Mouse (Mus musculus): ENCODE results near the gene Spag6. TPM values are rescaled to one million over a fixed set of nuclear protein-coding genes. Genes with fewer than 3 reads are reported as not detected.

Spag6 gene
- polyA plus RNA-seq, 1 experiment from 2014 or later = 0.17 TPM

DNA sequence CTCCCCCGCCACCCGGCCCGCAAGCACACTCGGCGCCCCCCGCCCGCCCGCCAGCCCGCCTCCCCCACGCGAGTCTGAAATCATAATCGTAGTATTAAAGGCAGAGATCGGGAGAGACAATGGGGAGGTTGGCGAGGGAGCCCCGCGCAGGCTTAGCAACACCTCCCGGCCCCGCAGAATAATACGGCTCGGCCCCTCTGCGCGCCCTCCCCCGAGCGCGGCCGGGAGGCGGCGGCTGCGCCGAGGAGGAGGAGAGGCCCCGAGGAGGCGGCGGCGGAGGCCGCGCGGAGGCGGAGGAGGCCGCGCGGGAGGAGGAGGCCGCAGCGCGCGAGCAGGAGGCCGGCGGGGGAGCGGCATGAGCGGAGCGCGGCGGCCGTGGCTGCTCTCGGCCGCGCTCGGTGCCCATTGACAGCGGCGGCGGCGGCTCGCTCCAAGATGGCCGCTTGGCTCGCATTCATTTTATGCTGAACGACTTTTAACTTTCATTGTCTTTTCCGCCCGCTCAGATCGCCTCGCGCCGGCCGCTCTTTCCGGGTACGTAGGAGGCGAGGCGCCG, 16.8 kb upstream of the Spag6 start, which contains the start of gene Bmi1:
Bmi1 (plus strand) TSS at position 83 of the 556 bp plus-strand sequence.
- H3K27me3 ChIP-seq (replicated peaks) = peaks cover 39% of the 10 kb centered on the region

DNA sequence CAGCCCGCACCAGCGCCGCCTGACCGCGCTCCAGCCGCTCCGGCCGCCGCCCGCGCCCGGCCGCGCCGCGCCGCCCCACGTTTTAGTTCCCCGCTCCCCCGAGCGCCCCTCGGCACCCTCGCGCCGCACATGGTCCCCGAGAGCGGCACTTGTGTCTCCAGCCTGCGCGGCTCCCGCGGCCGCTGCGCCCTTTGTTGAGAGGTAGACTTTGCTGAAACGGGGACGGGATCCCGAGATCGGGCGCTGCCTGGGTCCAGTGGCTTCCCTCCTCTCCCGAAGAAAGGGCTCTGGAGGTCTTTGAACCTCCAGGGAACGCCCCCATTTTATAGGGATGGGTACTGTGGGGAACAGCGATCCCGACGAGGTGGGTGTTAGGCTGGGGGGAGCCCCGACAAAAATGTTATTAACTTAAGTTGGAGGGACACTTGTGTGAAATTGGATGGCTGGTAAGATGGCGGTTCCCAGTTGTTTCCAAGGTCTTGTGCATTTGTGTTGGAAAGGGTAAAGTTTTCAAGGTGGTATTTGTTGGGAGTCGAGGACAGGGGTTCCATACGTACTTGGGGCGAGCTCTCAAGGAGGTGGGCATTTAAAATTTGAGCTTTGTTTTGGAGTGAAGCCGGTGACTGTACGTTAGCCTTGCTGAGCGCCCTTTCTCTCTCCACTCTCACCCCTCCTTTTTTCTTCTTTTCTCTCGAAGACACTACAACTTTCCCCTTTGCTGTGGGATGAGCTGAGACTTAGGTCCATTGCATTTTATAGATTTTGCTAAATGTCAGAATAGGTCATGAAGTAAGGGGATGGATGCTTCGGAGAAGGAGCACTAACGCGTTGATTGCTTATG, 16.0 kb upstream of the Spag6 start:
- peak overlapping the region; percentile 76 for H3K4me2 ChIP-seq
- peak overlapping the region; percentile 98 for H3K27ac ChIP-seq
- no peaks in the 10 kb centered on the region for H3K9me3 ChIP-seq
- H3K9ac ChIP-seq = peak overlapping the region; percentile 97
- under 1% methylated on average over 53 of the region's 55 CpGs for WGBS
- H3K36me3 ChIP-seq (replicated peaks) = no peaks in the 10 kb centered on the region
- peak overlapping the region; percentile 68 for H3K4me3 ChIP-seq
- peaks cover 46% of the 10 kb centered on the region for H3K27me3 ChIP-seq (replicated peaks)
- ATAC-seq (replicated peaks) = no peak; the same call in none of the 2 replicates
- peaks cover 43% of the 10 kb centered on the region for H3K4me1 ChIP-seq

More for the DNA sequence above, 16.8 kb upstream of the Spag6 start, which contains the start of gene Bmi1:
- peak within 1 kb of the TSS; percentile 76 for H3K4me2 ChIP-seq
- peak within 1 kb of the TSS; percentile 68 for H3K4me3 ChIP-seq
- peak within 1 kb of the TSS; percentile 98 for H3K27ac ChIP-seq
- no peaks in the 10 kb centered on the region for H3K36me3 ChIP-seq (replicated peaks)
- ATAC-seq (replicated peaks) = peak; percentile 73
- WGBS = under 1% methylated on average over 68 of the region's 77 CpGs
- no peaks in the 10 kb centered on the region for H3K9me3 ChIP-seq
- H3K9ac ChIP-seq = peak within 1 kb of the TSS; percentile 97
- peaks cover 45% of the 10 kb centered on the region for H3K4me1 ChIP-seq

DNA sequence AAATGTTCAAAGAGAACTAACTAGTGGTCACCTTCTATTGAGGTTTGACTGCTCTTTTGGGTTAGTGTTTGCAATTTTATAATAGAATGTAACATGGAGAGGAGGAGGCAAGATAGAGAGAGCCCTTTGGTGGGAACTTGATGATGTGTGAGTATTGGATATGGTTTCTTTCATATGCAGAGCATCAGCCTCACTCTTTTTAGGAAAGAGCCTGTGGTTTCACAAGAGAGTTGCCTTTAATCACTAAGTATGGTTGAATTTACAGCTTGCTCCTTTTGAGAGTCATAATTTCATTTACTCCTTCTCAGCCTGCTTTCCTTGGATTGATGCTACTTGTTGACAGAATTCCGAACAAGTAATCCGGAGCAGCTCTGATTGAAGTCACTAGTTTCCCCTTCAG, 14.1 kb upstream of the Spag6 start:
- ATAC-seq (replicated peaks) = no peak
- H3K4me3 ChIP-seq = no peak overlapping the region
- no peak overlapping the region for H3K27ac ChIP-seq
- H3K9me3 ChIP-seq = no peaks in the 10 kb centered on the region
- 40% methylated on average over 2 of the region's 2 CpGs for WGBS
- no peak overlapping the region for H3K9ac ChIP-seq
- H3K4me2 ChIP-seq = no peak overlapping the region
- peaks cover 55% of the 10 kb centered on the region for H3K27me3 ChIP-seq (replicated peaks)
- H3K36me3 ChIP-seq (replicated peaks) = peaks cover 8% of the 10 kb centered on the region; the same call in 1 of the 2 replicates
- H3K4me1 ChIP-seq = peaks cover 30% of the 10 kb centered on the region

DNA sequence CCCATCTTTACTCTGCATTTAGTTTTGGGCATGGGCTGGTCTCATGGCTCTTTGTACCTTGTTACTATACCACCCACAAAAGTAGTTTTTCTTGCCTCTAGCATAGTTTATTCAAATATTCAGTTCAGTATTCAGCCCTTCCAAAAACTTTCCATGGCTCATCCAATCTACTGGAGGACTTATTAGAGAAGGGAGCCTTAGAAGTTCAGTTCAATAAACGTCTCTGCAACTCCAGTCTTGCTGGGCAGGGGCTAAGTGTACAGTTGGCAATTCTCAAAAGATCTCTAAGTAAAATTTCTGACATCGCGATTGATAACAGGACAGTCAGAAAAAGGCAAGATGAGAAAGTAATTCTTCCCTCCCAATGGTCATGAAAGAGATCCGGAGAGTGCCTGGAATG, 13.3 kb upstream of the Spag6 start:
- Histone ChIP-seq H3K4me3 (peak overlapping the region; percentile 26), H3K9ac (no peak overlapping the region), H3K36me3 (replicated peaks) (peaks cover 8% of the 10 kb centered on the region; the same call in 1 of the 2 replicates), H3K27me3 (replicated peaks) (peaks cover 51% of the 10 kb centered on the region), H3K4me1 (peaks cover 29% of the 10 kb centered on the region), H3K4me2 (peak overlapping the region; percentile 50), H3K27ac (no peak overlapping the region), H3K9me3 (no peaks in the 10 kb centered on the region)
- no peak for ATAC-seq (replicated peaks)
- WGBS = 4% methylated on average over 4 of the region's 4 CpGs

DNA sequence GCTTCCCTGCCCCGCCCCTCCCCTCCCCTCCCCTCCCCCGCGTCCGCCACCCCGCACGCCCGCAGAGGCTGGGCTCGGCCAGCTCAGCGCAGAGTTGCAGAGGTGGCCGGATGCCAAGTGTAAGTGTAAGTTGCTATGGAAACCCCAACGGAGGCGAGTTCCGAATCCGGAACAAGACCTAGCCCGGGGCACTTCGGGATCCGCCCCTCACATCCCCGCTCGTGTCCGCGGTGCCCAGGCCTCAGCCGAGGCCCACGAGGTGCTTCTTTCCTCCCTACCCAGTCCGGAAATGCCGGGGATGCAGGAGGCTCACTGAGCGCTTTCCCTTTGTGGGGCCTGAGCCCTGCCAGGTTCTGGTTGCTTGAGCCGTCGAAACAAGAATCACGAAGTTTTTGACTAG, 12.9 kb upstream of the Spag6 start:
- Histone ChIP-seq H3K36me3 (replicated peaks) (peaks cover 8% of the 10 kb centered on the region; the same call in 1 of the 2 replicates), H3K9me3 (no peaks in the 10 kb centered on the region), H3K9ac (no peak overlapping the region), H3K27ac (no peak overlapping the region), H3K27me3 (replicated peaks) (peaks cover 48% of the 10 kb centered on the region), H3K4me2 (peak overlapping the region; percentile 50), H3K4me1 (peaks cover 25% of the 10 kb centered on the region), H3K4me3 (peak overlapping the region; percentile 26)
- 7% methylated on average over 29 of the region's 29 CpGs for WGBS
- no peak for ATAC-seq (replicated peaks)

DNA sequence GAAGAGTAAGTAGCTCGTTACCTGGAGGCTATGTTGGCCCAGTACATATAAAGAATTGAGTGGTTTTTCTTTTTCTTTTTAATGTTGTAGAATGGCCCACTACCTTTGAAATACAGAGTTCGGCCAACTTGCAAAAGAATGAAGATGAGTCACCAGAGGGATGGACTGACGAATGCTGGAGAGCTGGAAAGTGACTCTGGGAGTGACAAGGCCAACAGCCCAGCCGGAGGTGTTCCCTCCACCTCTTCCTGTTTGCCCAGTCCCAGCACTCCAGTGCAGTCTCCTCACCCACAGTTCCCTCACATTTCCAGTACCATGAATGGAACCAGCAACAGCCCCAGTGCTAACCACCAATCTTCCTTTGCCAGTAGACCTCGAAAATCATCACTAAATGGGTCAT, 9.8 kb upstream of the Spag6 start:
- H3K9ac ChIP-seq = no peak overlapping the region
- H3K9me3 ChIP-seq = no peaks in the 10 kb centered on the region
- no peak overlapping the region for H3K27ac ChIP-seq
- no peak overlapping the region for H3K4me3 ChIP-seq
- ATAC-seq (replicated peaks) = no peak
- H3K36me3 ChIP-seq (replicated peaks) = peaks cover 8% of the 10 kb centered on the region; the same call in 1 of the 2 replicates
- peaks cover 73% of the 10 kb centered on the region for H3K27me3 ChIP-seq (replicated peaks)
- 72% methylated on average over 5 of the region's 5 CpGs for WGBS
- H3K4me1 ChIP-seq = peaks cover 19% of the 10 kb centered on the region
- no peak overlapping the region for H3K4me2 ChIP-seq

DNA sequence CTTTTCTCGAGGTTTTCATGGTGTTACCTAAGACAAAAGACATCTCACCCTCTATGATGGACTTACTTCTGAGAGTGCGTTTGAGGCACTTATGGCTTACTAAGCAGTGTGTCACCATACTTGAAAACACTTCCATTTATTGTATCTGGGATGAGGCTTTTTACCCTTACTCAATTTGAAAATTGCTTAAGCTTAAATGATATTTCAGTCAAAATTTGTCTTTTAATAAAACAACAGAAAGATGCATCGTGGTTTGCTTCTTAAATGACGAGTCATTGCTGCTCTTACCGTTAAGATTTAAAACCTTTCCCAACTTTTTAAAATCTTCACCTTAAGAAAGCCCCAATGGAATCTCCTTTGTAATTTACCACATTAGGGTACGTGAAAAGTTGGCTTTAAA, 7.4 kb upstream of the Spag6 start:
- Histone ChIP-seq H3K4me2 (no peak overlapping the region), H3K9ac (no peak overlapping the region), H3K27me3 (replicated peaks) (peaks cover 56% of the 10 kb centered on the region), H3K27ac (no peak overlapping the region), H3K9me3 (no peaks in the 10 kb centered on the region), H3K4me1 (peaks cover 21% of the 10 kb centered on the region), H3K36me3 (replicated peaks) (peaks cover 8% of the 10 kb centered on the region; the same call in 1 of the 2 replicates), H3K4me3 (no peak overlapping the region)
- no peak for ATAC-seq (replicated peaks)
- 54% methylated on average over 6 of the region's 6 CpGs for WGBS

DNA sequence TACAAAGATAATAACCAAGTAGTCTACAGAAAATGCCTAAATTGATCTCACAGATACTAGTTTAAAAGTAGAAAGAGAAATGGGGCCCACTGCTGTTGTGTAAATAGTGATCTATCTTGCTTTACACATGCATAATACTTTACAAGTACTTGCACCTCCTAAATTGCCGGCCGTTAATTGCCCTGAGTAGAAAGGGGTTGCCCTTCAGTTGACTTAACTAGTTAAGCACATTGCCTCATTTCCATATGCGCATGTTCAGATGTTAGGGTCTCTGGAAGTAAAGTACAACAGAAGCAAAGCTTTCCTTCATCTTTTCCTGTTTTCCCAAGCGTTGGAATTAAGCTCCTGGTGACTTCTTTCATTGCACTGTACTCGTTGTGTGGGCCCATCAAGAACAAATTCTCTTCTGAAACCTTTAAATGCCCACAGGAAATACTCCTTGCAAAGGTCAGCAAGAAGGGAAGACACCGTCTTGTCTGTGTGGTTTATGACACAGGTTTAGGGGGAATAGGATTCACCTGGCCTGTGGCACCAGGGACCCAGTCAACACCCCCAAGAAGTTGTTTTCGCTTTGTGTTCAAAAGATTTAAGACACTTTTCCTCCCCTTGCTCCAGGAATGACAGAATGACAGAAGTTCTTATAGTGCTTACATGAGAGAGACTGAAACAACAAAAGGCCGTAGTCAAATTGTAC, 6.9 kb upstream of the Spag6 start:
- peaks cover 21% of the 10 kb centered on the region for H3K4me1 ChIP-seq
- ATAC-seq (replicated peaks) = no peak
- no peak overlapping the region for H3K4me2 ChIP-seq
- no peak overlapping the region for H3K4me3 ChIP-seq
- no peaks in the 10 kb centered on the region for H3K9me3 ChIP-seq
- 26% methylated on average over 8 of the region's 8 CpGs for WGBS
- peaks cover 8% of the 10 kb centered on the region; the same call in 1 of the 2 replicates for H3K36me3 ChIP-seq (replicated peaks)
- H3K27ac ChIP-seq = no peak overlapping the region
- H3K27me3 ChIP-seq (replicated peaks) = peaks cover 54% of the 10 kb centered on the region
- no peak overlapping the region for H3K9ac ChIP-seq

DNA sequence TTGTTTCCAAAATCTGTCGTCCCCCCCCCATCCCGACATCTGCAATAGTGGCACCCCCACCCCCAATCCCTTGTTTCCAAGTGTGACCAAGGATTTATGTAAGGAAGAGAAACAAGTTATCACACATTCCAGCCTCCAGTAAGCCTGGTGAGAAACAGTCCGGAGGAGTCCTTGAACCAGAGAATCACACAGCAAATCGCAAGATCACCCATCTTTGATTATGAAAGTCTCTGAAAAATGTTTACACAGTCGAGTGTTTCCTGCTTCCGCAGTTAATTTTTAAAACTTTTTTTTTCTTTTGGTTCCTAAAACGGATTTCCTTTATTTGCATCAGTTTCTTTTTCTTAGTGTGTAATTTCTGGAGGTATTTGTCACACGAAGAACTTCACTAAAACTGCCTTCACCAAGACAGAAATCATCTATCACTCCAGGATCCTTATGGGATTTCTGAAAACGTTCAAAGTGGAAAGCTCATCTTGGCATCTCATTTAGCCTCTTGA, 6.1 kb upstream of the Spag6 start:
- H3K4me1 ChIP-seq = peaks cover 21% of the 10 kb centered on the region
- peaks cover 8% of the 10 kb centered on the region; the same call in 1 of the 2 replicates for H3K36me3 ChIP-seq (replicated peaks)
- no peak overlapping the region for H3K4me2 ChIP-seq
- H3K9ac ChIP-seq = no peak overlapping the region
- no peak for ATAC-seq (replicated peaks)
- no peaks in the 10 kb centered on the region for H3K9me3 ChIP-seq
- H3K27me3 ChIP-seq (replicated peaks) = peaks cover 55% of the 10 kb centered on the region
- WGBS = 6% methylated on average over 9 of the region's 9 CpGs
- H3K4me3 ChIP-seq = no peak overlapping the region
- no peak overlapping the region for H3K27ac ChIP-seq

DNA sequence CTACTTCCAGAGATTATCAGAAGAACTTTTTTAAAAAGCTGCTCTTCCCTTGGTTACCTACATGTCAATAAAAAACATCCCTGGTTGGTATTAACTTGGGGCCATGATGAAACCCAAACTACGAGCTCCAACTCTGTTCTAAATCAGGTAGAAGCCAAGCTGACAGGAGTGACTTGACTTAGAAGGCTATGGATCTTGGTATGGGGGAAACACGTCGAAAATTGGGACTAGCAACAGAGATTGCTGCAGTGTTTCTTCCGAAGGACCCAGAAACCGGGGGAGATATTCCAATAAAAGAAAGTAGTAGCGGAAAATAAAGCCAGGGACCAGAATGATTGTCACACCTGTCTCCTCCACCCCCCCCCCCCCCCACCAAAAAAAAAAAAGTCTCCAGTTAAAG, 5.5 kb upstream of the Spag6 start:
- Histone ChIP-seq H3K27me3 (replicated peaks) (peaks cover 55% of the 10 kb centered on the region), H3K36me3 (replicated peaks) (peaks cover 8% of the 10 kb centered on the region; the same call in 1 of the 2 replicates), H3K4me2 (peak overlapping the region; percentile 74), H3K27ac (no peak overlapping the region), H3K9me3 (no peaks in the 10 kb centered on the region), H3K9ac (no peak overlapping the region), H3K4me3 (peak overlapping the region; percentile 44), H3K4me1 (peaks cover 21% of the 10 kb centered on the region)
- no peak for ATAC-seq (replicated peaks)
- WGBS = 6% methylated on average over 6 of the region's 6 CpGs

DNA sequence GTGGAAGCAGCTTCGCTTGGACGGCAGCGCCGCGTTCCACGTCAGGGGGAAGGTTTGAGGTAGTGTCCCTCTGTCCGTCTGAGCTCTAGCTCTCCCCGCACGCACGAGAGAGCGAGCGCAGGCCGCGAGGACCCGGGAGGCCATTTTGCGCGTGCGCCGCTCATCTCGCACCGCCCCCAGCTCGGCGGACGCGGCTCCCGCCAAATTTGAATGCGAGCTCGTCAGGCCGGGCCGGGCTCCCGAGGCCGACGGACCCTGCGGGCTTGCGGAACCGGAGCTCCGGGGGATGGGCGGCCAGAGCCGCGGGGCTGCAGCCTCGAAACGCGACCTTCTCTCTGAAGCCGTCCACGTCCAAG, 5.1 kb upstream of the Spag6 start:
- no peak overlapping the region for H3K27ac ChIP-seq
- H3K9ac ChIP-seq = no peak overlapping the region
- peaks cover 55% of the 10 kb centered on the region for H3K27me3 ChIP-seq (replicated peaks)
- H3K4me2 ChIP-seq = peak overlapping the region; percentile 74
- peak overlapping the region; percentile 44 for H3K4me3 ChIP-seq
- under 1% methylated on average over 45 of the region's 45 CpGs for WGBS
- H3K36me3 ChIP-seq (replicated peaks) = peaks cover 8% of the 10 kb centered on the region; the same call in 1 of the 2 replicates
- ATAC-seq (replicated peaks) = peak; percentile 13; the same call in 1 of the 2 replicates
- peaks cover 22% of the 10 kb centered on the region for H3K4me1 ChIP-seq
- no peaks in the 10 kb centered on the region for H3K9me3 ChIP-seq
